Mouse (Mus musculus) cerebellum, postnatal 36 days (tissue): Measurements from ENCODE around the gene Resp18.
"Not testable (repeated sequence)": the region's sequence is repeated elsewhere in the genome, so short reads cannot be mapped to it uniquely, and the experiment has no call there.

Source experiments
- DNase-seq, 2 experiments: peaks; one replicate each; pipeline ENCODE4 v3.0.0; 2021 to 2022; ENCODE audit warnings: mixed read lengths in 2 of 2

Resp18 gene

DNA sequence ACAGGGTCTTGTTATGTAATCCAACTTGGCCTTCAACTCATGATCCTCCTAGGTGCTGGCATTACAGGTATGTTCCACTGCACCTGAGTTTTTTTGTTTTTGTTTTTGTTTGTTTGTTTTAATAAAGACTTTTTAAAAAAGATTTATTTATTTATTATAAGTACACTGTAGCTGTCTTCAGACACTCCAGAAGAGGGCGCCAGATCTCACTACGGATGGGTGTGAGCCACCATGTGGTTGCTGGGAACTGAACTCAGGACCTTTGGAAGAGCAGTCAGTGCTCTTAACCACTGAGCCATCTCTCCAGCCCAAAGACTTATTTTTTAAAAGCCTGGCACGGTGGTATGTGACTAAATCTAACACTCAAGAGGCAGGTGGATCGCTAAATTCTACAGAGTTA, 45.7 kb downstream of the Resp18 start:
- DNase-seq = not testable (repeated sequence)

DNA sequence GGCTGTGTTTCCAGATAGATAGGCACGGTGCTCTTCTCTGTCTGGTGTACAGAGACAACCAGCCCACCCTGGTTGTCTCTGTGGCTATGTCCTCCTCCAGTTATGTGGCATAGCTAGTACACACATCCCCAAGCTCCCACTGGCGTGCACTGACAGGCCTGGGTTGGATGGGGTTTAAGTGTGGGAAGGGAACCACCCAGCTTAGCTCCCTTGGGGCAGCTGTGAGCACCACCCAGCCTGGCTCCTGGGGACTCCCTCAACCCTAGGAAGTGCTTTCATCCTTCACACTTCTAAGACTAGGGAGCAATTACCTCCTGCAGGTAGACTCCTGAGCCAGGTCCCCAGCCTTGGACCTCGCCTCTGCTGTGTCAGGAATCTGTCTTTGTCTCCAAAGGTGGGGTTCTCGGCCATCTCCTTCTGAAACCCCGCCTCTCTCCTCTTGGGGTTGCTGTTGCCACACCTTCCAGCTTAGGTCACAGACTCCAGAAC, 46.5 kb downstream of the Resp18 start, which contains the start of gene A630095N17Rik:
Gene A630095N17Rik (minus strand): TSS at position 439 of the 489 bp plus-strand sequence.
- DNase-seq = no peak

DNA sequence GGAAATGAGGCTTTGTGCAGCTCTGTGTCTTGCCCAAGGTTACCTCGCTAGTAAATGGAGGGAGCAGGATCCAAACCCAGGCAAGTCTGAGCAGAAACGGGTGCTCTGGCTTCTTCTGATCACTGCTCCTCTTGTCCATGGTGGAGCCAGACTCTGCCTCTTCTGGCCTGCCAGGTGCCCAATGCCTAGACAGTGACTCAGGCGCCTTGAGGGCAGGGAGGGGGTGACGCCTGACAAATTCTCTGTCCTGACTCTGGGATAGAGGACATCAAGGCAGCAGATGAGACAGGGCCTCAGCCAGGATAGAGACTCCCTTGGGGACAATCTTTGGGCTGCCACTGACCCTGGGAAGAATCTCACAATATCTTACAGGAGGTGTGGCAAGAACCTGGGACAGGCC, 47.0 kb downstream of the Resp18 start:
- DNase-seq = no peak

DNA sequence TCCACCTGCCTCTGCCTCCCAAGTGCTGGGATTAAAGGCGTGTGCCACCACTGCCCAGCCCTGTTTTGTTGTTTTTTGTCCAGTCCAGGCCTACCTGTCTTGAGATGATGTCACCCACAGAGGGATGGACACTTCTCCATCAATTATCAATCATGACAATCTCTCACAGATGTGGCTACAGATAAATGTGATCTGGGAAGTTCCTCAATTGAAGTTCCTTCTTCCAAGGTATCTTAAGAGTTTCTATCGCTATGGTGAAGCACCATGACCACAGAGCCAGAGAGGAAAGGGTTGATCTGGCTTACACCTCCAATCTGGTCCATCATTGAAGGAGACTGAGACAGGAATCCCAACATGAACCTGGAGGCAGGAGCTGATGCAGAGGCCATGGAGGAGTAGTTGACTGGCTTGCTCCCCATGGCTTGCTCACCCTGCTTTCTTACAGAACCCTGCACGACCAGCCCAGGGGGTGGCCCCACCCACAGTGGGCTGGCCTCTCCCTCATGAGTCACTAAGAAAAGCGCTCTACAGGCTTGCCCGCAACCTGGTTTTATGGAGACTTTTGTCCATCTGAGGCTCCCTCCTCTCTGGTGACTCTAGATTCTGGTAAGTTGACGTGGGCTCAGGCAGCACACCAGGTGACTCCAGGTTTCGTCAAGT, 47.8 kb downstream of the Resp18 start:
- no peak for DNase-seq

DNA sequence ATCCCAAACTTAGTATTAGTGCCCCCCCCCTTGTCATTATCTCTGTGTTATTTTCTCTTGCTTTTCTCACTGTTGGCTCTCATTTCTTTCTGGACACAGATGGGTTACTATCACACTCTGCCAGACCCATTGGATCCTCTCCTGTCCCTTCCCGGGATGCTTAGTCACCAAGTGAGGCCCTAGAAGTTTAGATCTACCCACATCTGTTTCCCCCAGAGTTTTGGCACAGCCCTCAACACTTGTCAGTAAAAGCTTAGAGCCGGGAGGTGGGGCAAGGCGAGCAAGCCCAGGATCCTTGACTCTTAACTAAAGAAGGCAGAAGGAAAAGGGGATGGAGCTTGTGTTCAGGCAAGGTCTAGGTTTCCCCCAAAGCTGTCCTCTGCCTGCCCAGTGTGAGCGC, 49.1 kb downstream of the Resp18 start:
- no peak for DNase-seq

DNA sequence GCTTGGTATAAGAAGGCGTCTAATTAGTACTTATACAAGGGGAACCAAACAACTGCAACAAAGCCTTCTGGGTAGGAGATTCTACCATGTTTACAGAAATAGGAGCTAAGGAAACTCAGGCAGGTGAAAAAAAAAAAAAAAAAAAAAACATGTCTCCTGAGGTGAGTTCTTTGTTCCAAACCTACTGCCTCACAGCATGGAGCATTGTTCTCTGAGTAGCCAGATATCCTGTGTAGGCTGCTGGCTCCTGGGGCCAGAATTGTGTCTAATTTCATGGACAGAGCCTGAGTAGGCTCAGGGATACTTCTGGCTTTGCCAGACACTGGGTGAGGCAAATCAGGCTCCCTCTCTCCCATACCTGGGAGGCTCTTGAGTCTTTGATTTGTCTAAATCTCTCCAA, 50.6 kb downstream of the Resp18 start:
- DNase-seq = no peak

DNA sequence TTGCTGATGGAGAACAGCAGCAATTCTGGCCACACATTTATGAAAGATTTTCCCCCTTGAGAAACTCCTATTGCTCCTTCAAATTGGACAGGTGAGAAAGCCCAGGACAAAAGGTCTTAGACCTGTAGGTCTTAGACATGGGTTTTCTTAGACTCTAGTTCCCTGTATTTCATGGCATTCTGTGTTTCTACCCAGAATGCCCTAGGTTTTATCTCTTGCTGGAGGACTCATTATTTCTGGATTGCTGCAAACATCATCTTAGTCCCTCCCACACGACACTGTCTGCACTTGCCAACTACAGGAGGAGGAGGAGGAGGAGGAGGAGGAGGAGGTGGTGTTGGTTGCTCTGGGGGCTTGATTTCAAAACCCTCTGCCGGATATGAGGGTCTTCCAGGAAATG, 52.1 kb downstream of the Resp18 start:
- DNase-seq = no peak

DNA sequence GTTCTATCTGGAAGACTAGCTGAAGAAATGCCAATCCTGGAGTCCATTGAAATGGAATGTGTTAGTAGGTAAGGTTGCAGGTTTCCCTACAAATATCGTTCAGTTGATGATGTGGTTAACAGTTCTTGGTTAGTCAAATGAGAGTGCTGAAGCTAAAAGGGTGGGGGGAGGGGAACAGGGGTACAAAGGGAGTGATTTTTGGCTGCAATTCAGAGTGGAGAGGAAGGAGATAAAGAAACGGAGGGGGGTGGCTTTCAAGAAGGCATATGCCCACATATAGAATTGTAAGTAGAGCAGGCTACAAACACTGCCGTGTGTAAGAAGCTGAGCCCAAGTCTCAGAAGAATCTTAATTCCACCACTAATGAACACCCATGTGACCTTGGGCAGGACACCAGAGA, 52.7 kb downstream of the Resp18 start:
- DNase-seq = no peak

DNA sequence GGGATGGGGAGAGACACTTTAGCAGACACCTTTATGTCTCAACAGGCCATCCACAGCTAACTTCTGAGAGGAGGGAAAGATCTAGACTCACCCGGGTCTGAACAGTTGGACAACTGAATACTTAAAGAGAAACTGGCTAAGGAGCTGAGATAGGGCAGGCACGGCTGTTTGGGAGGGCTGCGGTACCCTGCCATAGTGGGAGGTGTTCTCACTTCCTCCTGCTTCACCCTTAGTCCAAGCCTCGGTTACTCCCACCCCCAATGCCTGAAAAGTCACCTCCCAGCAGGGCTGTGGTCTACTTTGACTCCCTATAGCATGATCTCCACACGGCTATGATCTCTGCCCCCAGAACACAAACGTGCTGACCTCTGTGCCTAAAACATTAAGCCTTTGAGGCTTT, 54.7 kb downstream of the Resp18 start:
- no peak for DNase-seq

DNA sequence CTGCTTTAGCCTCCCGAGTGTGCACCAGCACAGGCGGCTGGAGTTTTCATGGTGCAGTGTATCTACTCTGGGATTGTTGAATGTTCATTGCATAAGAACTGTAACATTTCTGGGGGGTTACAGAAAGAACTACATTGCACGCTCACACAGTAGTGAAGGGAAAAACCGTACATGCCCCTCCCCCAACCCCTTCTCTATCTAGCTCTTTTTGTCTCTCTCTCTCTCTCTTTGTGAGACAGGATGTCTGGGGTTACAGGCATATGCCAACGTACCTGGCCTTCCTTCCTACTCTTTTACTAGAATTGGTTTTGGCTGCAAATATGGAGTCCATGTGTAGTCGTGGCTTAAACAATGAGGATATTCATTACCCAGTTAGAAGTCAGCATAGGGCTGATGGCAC, 55.3 kb downstream of the Resp18 start:
- no peak for DNase-seq
